Mouse (Mus musculus) bone marrow, adult 2 months (tissue): ENCODE results near the gene Hsd17b7.

Source experiments
- CTCF ChIP-seq: fragments of 200-500 bp; IDR thresholded peaks from 2 replicates; pipeline ENCODE4 v1.5.1; 2011; ENCODE audit warnings: low read length, control low read depth; ENCODE audit not compliant: control insufficient read depth, insufficient read depth
- POLR2A ChIP-seq: fragments of 200-500 bp; IDR thresholded peaks from 2 replicates; pipeline ENCODE4 v1.6.1; 2011; ENCODE audit warnings: low read depth, mild to moderate bottlenecking, control low read depth, low read length, borderline replicate concordance; ENCODE audit not compliant: control insufficient read depth

- TF ChIP-seq CTCF, result no peak
- no peak for TF ChIP-seq POLR2A
Measured at GRCm38 (mm10) chr1:169949981-169950380, 19.1 kb downstream of the Hsd17b7 start.
